Mouse (Mus musculus) limb, embryonic 12.5 days (tissue): ENCODE results near the gene Zmym1. TPM values are rescaled to one million over a fixed set of nuclear protein-coding genes. Genes with fewer than 3 reads are reported as not detected.
"Not testable (repeated sequence)": the region's sequence is repeated elsewhere in the genome, so short reads cannot be mapped to it uniquely, and the experiment has no call there.

Experiments
- ATAC-seq: fragments of 200-750 bp; cut with Nextera tagmentation; 2 replicates; pipeline ENCODE4 v1.8.0; 2017; ENCODE audit warnings: low read depth, moderate TSS enrichment; ENCODE audit not compliant: insufficient number of reproducible peaks, insufficient read depth, low FRiP score, low TSS enrichment
- H3K27ac ChIP-seq: fragments of 300-500 bp; sonication (generic); 2 replicates; pipeline ENCODE4 v1.5.1; 2016; ENCODE audit warnings: mild to moderate bottlenecking, moderate library complexity
- H3K27me3 ChIP-seq: fragments of 300-500 bp; sonication (generic); 2 replicates; pipeline ENCODE4 v1.6.1; 2016; ENCODE audit warnings: mild to moderate bottlenecking, moderate library complexity
- H3K36me3 ChIP-seq: fragments of 300-500 bp; sonication (generic); 2 replicates; pipeline ENCODE4 v1.6.1; 2016; ENCODE audit warnings: mild to moderate bottlenecking, moderate library complexity
- H3K4me1 ChIP-seq: fragments of 300-500 bp; sonication (generic); replicated peaks from 2 replicates; pipeline ENCODE4 v1.6.1; 2016
- H3K4me2 ChIP-seq: fragments of 300-500 bp; sonication (generic); 2 replicates; pipeline ENCODE4 v1.6.1; 2016; ENCODE audit warnings: mild to moderate bottlenecking, moderate library complexity
- H3K4me3 ChIP-seq: fragments of 300-500 bp; sonication (generic); replicated peaks from 2 replicates; pipeline ENCODE4 v1.5.1; 2016; ENCODE audit warnings: mild to moderate bottlenecking
- H3K9ac ChIP-seq: fragments of 300-500 bp; sonication (generic); replicated peaks from 2 replicates; pipeline ENCODE4 v1.6.1; 2016; ENCODE audit warnings: mild to moderate bottlenecking, moderate library complexity
- H3K9me3 ChIP-seq: fragments of 300-500 bp; sonication (generic); 2 replicates; pipeline ENCODE4 v1.6.1; 2016; ENCODE audit warnings: mild to moderate bottlenecking, moderate library complexity
- WGBS: fragments of 180-500 bp; shearing (Covaris S2); methylation state at CpG from one replicate; pipeline ENCODE4 v1.1.7; 2016; 5-methylcytosine and 5-hydroxymethylcytosine counted together
- polyA plus RNA-seq: library from polyadenylated mRNA; unstranded; fragments of >200 nt; fragmentation: Nextera tagmentation; extraction: Ambion mirVana; gene quantifications from 2 replicates; pipeline ENCODE4 v1.2.1, GENCODE M21; 2016

Gene Zmym1
- polyA plus RNA-seq, 1 experiment from 2014 or later: 26.2 TPM

DNA sequence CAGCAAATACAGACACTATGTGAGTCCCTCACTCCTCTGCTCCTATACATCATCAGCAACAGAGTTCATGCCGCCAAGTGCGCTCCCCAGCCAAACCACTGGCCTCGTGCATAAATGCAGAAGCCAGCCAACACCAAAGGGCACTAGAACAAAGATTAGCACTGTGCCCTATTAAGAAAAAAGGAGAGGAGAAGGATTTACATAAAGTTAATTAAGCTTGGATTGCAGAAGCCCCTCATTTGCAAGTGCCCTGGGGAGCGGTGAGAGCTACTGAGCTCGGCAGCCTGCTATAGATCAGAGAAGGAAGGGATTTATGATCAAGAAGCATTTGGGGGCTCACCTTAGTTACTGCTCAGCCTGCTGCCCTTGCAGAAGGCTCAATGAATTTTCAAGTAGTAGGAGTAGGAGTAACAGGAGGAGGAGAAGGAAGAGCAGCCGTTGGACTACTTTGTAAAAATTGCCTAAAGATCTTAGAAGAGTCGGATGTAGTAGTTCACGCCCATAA lies 60.3 kb downstream of the Zmym1 start:
- H3K4me2 ChIP-seq: no peak overlapping the region
- no peak for ATAC-seq
- no peak overlapping the region for H3K27ac ChIP-seq
- no peak overlapping the region for H3K4me3 ChIP-seq
- no peaks in the 10 kb centered on the region for H3K36me3 ChIP-seq
- H3K27me3 ChIP-seq: peaks cover 5% of the 10 kb centered on the region
- H3K9me3 ChIP-seq: no peaks in the 10 kb centered on the region
- H3K4me1 ChIP-seq: peaks cover 9% of the 10 kb centered on the region; the same call in 1 of the 2 replicates
- 36% methylated on average over 8 of the region's 8 CpGs for WGBS
- H3K9ac ChIP-seq: no peak overlapping the region

DNA sequence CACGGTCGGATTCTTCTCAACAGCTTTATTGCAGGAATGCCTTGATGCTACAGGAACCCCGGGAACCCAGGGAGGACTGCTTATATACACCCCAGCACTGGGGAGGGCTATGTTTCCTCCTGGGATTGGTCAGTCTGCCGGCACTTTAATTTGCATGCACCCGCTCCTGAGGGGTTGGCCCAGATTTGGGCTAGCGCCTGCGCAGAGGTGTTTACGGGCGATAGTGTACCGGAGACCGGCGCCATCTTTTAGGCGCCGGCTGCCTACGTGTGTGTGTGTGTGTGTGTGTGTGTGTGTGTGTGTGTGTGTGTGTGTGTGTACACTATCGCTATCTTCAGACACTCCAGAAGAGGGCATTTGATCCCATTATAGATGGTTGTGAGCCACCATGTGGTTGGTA lies 61.6 kb downstream of the Zmym1 start:
- H3K4me1 ChIP-seq, H3K4me2 ChIP-seq, H3K27ac ChIP-seq, H3K9me3 ChIP-seq, ATAC-seq, H3K27me3 ChIP-seq, H3K4me3 ChIP-seq, H3K36me3 ChIP-seq, H3K9ac ChIP-seq: not testable (repeated sequence)
- WGBS: 93% methylated on average over 16 of the region's 16 CpGs

Other genes starting within 250 kb of the Zmym1 start
- gene Zmym4, start 93.0 kb downstream of the Zmym1 start, polyA plus RNA-seq: 34.3 and 39.3 TPM in 2 replicates
- gene Sfpq, start 39.8 kb downstream of the Zmym1 start, polyA plus RNA-seq: 179 and 183 TPM in 2 replicates
- gene Zmym6, start 16.2 kb upstream of the Zmym1 start, polyA plus RNA-seq: 28.7 and 31.0 TPM in 2 replicates
- gene Tmem35b, start 62.5 kb upstream of the Zmym1 start, polyA plus RNA-seq: 13.6 and 15.2 TPM in 2 replicates
- gene Dlgap3, start 108.1 kb upstream of the Zmym1 start, polyA plus RNA-seq: 0.31 and 0.42 TPM in 2 replicates
- 49.0 and 52.5 TPM in 2 replicates for gene Smim12, start 182.6 kb upstream of the Zmym1 start, polyA plus RNA-seq